Mouse (Mus musculus): ENCODE measurements around the gene Asb16. TPM values are rescaled to one million over a fixed set of nuclear protein-coding genes. Genes with fewer than 3 reads are reported as not detected.

Gene Asb16
- 0.81 and 1.0 TPM in 2 replicates for polyA plus RNA-seq (2012)

GRCm38 (mm10) chr11:102268520-102269244, at the start of gene Asb16:
TSS of gene Asb16 (plus strand) at chr11:102268743.

GRCm38 (mm10) chr11:102230006-102230741, 38.4 kb upstream of the Asb16 start, which contains the start of gene Hdac5:
TSS of gene Hdac5 (minus strand) at chr11:102230166.

GRCm38 (mm10) chr11:102248630-102249230, 19.8 kb upstream of the Asb16 start, which contains the start of gene BC030867:
TSS of gene BC030867 (plus strand) at chr11:102248882.

GRCm38 (mm10) chr11:102284501-102285094, 16.1 kb downstream of the Asb16 start, which contains the start of gene Tmub2:
TSS of gene Tmub2 (plus strand) at chr11:102284931.

GRCm38 (mm10) chr11:102296491-102297472, 28.2 kb downstream of the Asb16 start, which contains the start of gene Atxn7l3:
TSS of gene Atxn7l3 (minus strand) at chr11:102296631.

GRCm38 (mm10) chr11:102319410-102319792, 50.9 kb downstream of the Asb16 start, which contains the start of gene Ubtf:
TSS of gene Ubtf (minus strand) at chr11:102319742.

Other genes starting within 250 kb of the Asb16 start
- gene Mpp3, start 240.3 kb upstream of the Asb16 start, polyA plus RNA-seq (2012), result 0.08 TPM in 1 of 2 replicates, not detected in the other
- 1.2 and 1.8 TPM in 2 replicates for gene Cd300lg, start 227.2 kb upstream of the Asb16 start, polyA plus RNA-seq (2012)
- gene Mpp2, start 180.2 kb upstream of the Asb16 start, polyA plus RNA-seq (2012), result 2.4 TPM in 2 replicates
- gene Ppy, start 167.4 kb upstream of the Asb16 start, polyA plus RNA-seq (2012), result not detected in 2 replicates
- not detected in 2 replicates for gene Pyy, start 160.9 kb upstream of the Asb16 start, polyA plus RNA-seq (2012)
- 1.1 and 1.3 TPM in 2 replicates for gene Nags, start 123.2 kb upstream of the Asb16 start, polyA plus RNA-seq (2012)
- gene Tmem101, start 112.3 kb upstream of the Asb16 start, polyA plus RNA-seq (2012), result 7.9 and 11.8 TPM in 2 replicates
- 97.8 and 116 TPM in 2 replicates for gene Lsm12, start 83.4 kb upstream of the Asb16 start, polyA plus RNA-seq (2012)
- gene G6pc3, start 79.1 kb upstream of the Asb16 start, polyA plus RNA-seq (2012), result 57.4 and 70.2 TPM in 2 replicates
- gene Hdac5, start 38.6 kb upstream of the Asb16 start, polyA plus RNA-seq (2012), result 158 and 159 TPM in 2 replicates
- 8.4 and 10.1 TPM in 2 replicates for gene BC030867, start 19.9 kb upstream of the Asb16 start, polyA plus RNA-seq (2012)
- 36.1 and 37.7 TPM in 2 replicates for gene Tmub2, start 16.2 kb downstream of the Asb16 start, polyA plus RNA-seq (2012)
- 94.8 and 103 TPM in 2 replicates for gene Atxn7l3, start 27.9 kb downstream of the Asb16 start, polyA plus RNA-seq (2012)
- gene Ubtf, start 51.0 kb downstream of the Asb16 start, polyA plus RNA-seq (2012), result 161 and 212 TPM in 2 replicates
- 2.7 and 4.3 TPM in 2 replicates for gene Slc4a1, start 97.5 kb downstream of the Asb16 start, polyA plus RNA-seq (2012)
- 1.8 and 3.5 TPM in 2 replicates for gene Rundc3a, start 124.7 kb downstream of the Asb16 start, polyA plus RNA-seq (2012)
- gene Slc25a39, start 139.2 kb downstream of the Asb16 start, polyA plus RNA-seq (2012), result 222 and 234 TPM in 2 replicates
- 72.3 and 103 TPM in 2 replicates for gene Grn, start 161.6 kb downstream of the Asb16 start, polyA plus RNA-seq (2012)
- gene Fam171a2, start 178.9 kb downstream of the Asb16 start, polyA plus RNA-seq (2012), result 4.1 and 7.0 TPM in 2 replicates
- 113 and 212 TPM in 2 replicates for gene Itga2b, start 201.4 kb downstream of the Asb16 start, polyA plus RNA-seq (2012)